25 mouse cellular contexts compared by ENCODE assay signal in the genomic region with DNA sequence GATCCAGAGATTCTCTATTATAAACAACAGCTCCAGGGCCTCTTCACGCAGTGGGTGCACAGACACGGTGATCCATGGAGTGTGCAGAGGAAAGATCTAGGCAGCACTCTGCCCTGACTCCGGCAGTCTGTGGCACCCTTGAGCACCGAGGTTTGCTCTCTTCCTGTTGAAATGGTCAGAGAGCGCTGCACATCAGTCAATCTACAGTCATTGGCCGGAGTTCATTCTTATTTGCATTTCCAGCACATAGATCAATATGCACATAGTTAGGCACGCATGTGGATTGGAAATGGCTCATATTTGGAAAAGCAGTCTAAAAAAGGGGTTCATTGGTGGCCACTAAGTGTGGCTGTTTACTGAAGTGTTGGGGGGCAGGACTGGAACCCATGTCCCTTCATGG. TPM values are rescaled to one million over a fixed set of nuclear protein-coding genes. Genes with fewer than 3 reads are reported as not detected.
A peak's percentile ranks its signal among the peaks of the same experiment; 100 is the strongest.
DNase-seq lines count a peak whose midpoint lies in the region; ATAC-seq and TF ChIP-seq lines count a peak whose summit lies in the region.
"Had no signal": no experiment of that assay in that cellular context is flagged by ENCODE, and none has a peak within 500 bp of the region (broad histone marks: within the 10 kb centered on the region; RNA-seq: fewer than 3 reads in every experiment).

No protein-coding gene starts in this region.

- no peak overlapping the region for H3K9ac ChIP-seq in liver, adult 2 months (ENCODE audit: low read depth, low read length)
- H3K9ac ChIP-seq in liver, embryonic 16.5 days (ENCODE audit: low read depth, low read length): no peak overlapping the region
- no peak overlapping the region for H3K9ac ChIP-seq in liver, embryonic 11.5 days (ENCODE audit: low read depth, low read length)
- no peak overlapping the region for H3K9ac ChIP-seq in liver, postnatal 0 days (replicated peaks)
- H3K9ac ChIP-seq in liver, embryonic 12.5 days: no peak overlapping the region

- ATAC-seq in liver, embryonic 16.5 days (ENCODE audit: low read depth): peak; percentile 13; the same call in 1 of the 2 replicates
- no peak for ATAC-seq in liver, embryonic 11.5 days (replicated peaks; ENCODE audit: low FRiP score)
- ATAC-seq in liver, postnatal 0 days: peak; percentile 75
- no peak for ATAC-seq in liver, embryonic 12.5 days
- ATAC-seq in megakaryocyte, adult 5-6 weeks (ENCODE audit: poor library complexity, severe bottlenecking): no peak
- ATAC-seq: activated CD4-positive, CD25-positive, alpha-beta regulatory T cell, adult 4 months; CD4-positive, CD25-positive, alpha-beta regulatory T cell, adult 4 months; Patski had no signal

- no peak overlapping the region for H3K27ac ChIP-seq in liver, adult 2 months (replicated peaks; ENCODE audit: insufficient read depth, low read depth, low read length)
- no peak overlapping the region for H3K27ac ChIP-seq in liver, embryonic 16.5 days (ENCODE audit: low read length)
- H3K27ac ChIP-seq in liver, embryonic 11.5 days (ENCODE audit: low read depth, low read length): no peak overlapping the region
- H3K27ac ChIP-seq in liver, postnatal 0 days (ENCODE audit: low read depth): no peak overlapping the region
- no peak overlapping the region for H3K27ac ChIP-seq in liver, embryonic 12.5 days

- TF ChIP-seq CTCF in liver, adult 2 months (IDR thresholded peaks at IDR 0.05; ENCODE audit: low read depth, low read length): no peak
- TF ChIP-seq CTCF in liver, postnatal 0 days (IDR thresholded peaks at IDR 0.05; ENCODE audit: low read depth): no peak

- H3K9me3 ChIP-seq in liver, embryonic 16.5 days (replicated peaks; ENCODE audit: control insufficient read depth, low read length): no peaks in the 10 kb centered on the region
- no peaks in the 10 kb centered on the region for H3K9me3 ChIP-seq in liver, embryonic 11.5 days (ENCODE audit: control insufficient read depth, low read length)
- H3K9me3 ChIP-seq in liver, postnatal 0 days (ENCODE audit: low read length): no peaks in the 10 kb centered on the region
- H3K9me3 ChIP-seq in liver, embryonic 12.5 days (replicated peaks): no peaks in the 10 kb centered on the region
- H3K9me3 ChIP-seq in megakaryocyte, embryonic 14.5 days: no peaks in the 10 kb centered on the region
- H3K9me3 ChIP-seq: G1E had no signal

- TF ChIP-seq POLR2A in liver, adult 2 months (IDR thresholded peaks at IDR 0.05; ENCODE audit: extremely low read depth, insufficient read depth, low read length): no peak

- H3K36me3 ChIP-seq in liver, adult 2 months (ENCODE audit: control insufficient read depth, insufficient read depth, low read length): no peaks in the 10 kb centered on the region
- H3K36me3 ChIP-seq in liver, embryonic 16.5 days (ENCODE audit: control insufficient read depth, insufficient read depth): no peaks in the 10 kb centered on the region
- no peaks in the 10 kb centered on the region for H3K36me3 ChIP-seq in liver, embryonic 11.5 days (ENCODE audit: control insufficient read depth, insufficient read depth, low read length)
- H3K36me3 ChIP-seq in liver, postnatal 0 days (replicated peaks; ENCODE audit: insufficient read depth, low read length): no peaks in the 10 kb centered on the region
- H3K36me3 ChIP-seq in liver, embryonic 12.5 days: no peaks in the 10 kb centered on the region
- H3K36me3 ChIP-seq in megakaryocyte, embryonic 14.5 days (replicated peaks; ENCODE audit: low read length): no peaks in the 10 kb centered on the region
- H3K36me3 ChIP-seq: G1E had no signal

- no peak overlapping the region for H3K4me3 ChIP-seq in liver, adult 2 months (ENCODE audit: insufficient read depth, low read depth, low read length)
- no peak overlapping the region for H3K4me3 ChIP-seq in liver, embryonic 16.5 days (ENCODE audit: low read depth, low read length)
- H3K4me3 ChIP-seq in liver, embryonic 11.5 days (ENCODE audit: low read depth, low read length): no peak overlapping the region
- no peak overlapping the region for H3K4me3 ChIP-seq in liver, postnatal 0 days (ENCODE audit: low read depth, low read length)
- H3K4me3 ChIP-seq in liver, embryonic 12.5 days: no peak overlapping the region
- peak overlapping the region; percentile 53 for H3K4me3 ChIP-seq in megakaryocyte, embryonic 14.5 days (replicated peaks)

- no peaks in the 10 kb centered on the region for H3K79me2 ChIP-seq in liver, adult 2 months (ENCODE audit: control insufficient read depth, insufficient read depth, low read length)

- 34% methylated on average over 7 of the region's 7 CpGs for WGBS in liver, adult 2 months
- 54% methylated on average over 7 of the region's 7 CpGs for WGBS in liver, embryonic 16.5 days (ENCODE audit: insufficient replicate concordance)
- 74% methylated on average over 7 of the region's 7 CpGs for WGBS in liver, embryonic 11.5 days
- WGBS in liver, postnatal 0 days (ENCODE audit: insufficient replicate concordance): 61% methylated on average over 7 of the region's 7 CpGs
- WGBS in liver, embryonic 12.5 days (ENCODE audit: insufficient replicate concordance): 68% methylated on average over 7 of the region's 7 CpGs

- peak; percentile 73 for DNase-seq in liver, adult 2 months (ENCODE audit: extremely low read depth, low read depth, low spot score)
- DNase-seq in liver: no peak
- DNase-seq in liver, embryonic 11.5 days (ENCODE audit: low spot score): no peak
- DNase-seq in liver, postnatal 0 days: no peak
- DNase-seq: adrenal gland, adult 2 months; adrenal gland, adult 8-10 months; adrenal gland, postnatal 10 days; adrenal gland, postnatal 14 days; adrenal gland, postnatal 25 days; adrenal gland, postnatal 36 days; B cell, adult 2 months; cerebellum, adult 11 months; cerebellum, adult 11-12 months had no signal

- no peaks in the 10 kb centered on the region for H3K27me3 ChIP-seq in liver, adult 2 months (ENCODE audit: control insufficient read depth, insufficient read depth, low read length)
- H3K27me3 ChIP-seq in liver, embryonic 16.5 days (ENCODE audit: control insufficient read depth, insufficient read depth, low read depth, low read length): no peaks in the 10 kb centered on the region
- H3K27me3 ChIP-seq in liver, embryonic 11.5 days (replicated peaks; ENCODE audit: control insufficient read depth, insufficient read depth, low read length): no peaks in the 10 kb centered on the region
- H3K27me3 ChIP-seq in liver, postnatal 0 days (ENCODE audit: insufficient read depth, low read length): no peaks in the 10 kb centered on the region
- peaks cover 6% of the 10 kb centered on the region; the same call in 1 of the 2 replicates for H3K27me3 ChIP-seq in liver, embryonic 12.5 days (replicated peaks)
- peaks cover 14% of the 10 kb centered on the region for H3K27me3 ChIP-seq in megakaryocyte, embryonic 14.5 days (replicated peaks)
- H3K27me3 ChIP-seq: CH12.LX, Patski had no signal

- H3K4me2 ChIP-seq in liver, embryonic 16.5 days (ENCODE audit: low read depth, low read length): no peak overlapping the region
- H3K4me2 ChIP-seq in liver, embryonic 11.5 days: no peak overlapping the region
- no peak overlapping the region for H3K4me2 ChIP-seq in liver, postnatal 0 days (ENCODE audit: low read depth, low read length)
- H3K4me2 ChIP-seq in liver, embryonic 12.5 days: no peak overlapping the region

- peaks cover 9% of the 10 kb centered on the region for H3K4me1 ChIP-seq in liver, adult 2 months (ENCODE audit: control insufficient read depth, insufficient read depth, low read length)
- H3K4me1 ChIP-seq in liver, embryonic 16.5 days (ENCODE audit: control insufficient read depth, low read depth, low read length): peaks cover 6% of the 10 kb centered on the region
- peaks cover 3% of the 10 kb centered on the region; the same call in 1 of the 2 replicates for H3K4me1 ChIP-seq in liver, embryonic 11.5 days (replicated peaks; ENCODE audit: control insufficient read depth, insufficient read depth, low read length)
- peaks cover 11% of the 10 kb centered on the region; the same call in 1 of the 2 replicates for H3K4me1 ChIP-seq in liver, postnatal 0 days (ENCODE audit: insufficient read depth)
- peaks cover 7% of the 10 kb centered on the region for H3K4me1 ChIP-seq in liver, embryonic 12.5 days
- peaks cover 17% of the 10 kb centered on the region for H3K4me1 ChIP-seq in megakaryocyte, embryonic 14.5 days

- TF ChIP-seq EP300 in liver, postnatal 0 days (IDR thresholded peaks at IDR 0.05; ENCODE audit: low read depth): no peak

RNA-seq across cellular contexts. Expression of gene Ermp1, which starts 19.9 kb away (rescaled TPM):
- 15.6 and 16.3 TPM in 2 replicates for total RNA-seq in liver, adult 2 months (2014; rRNA removed)
- 8.5 and 10.4 TPM in 2 replicates for polyA plus RNA-seq in liver, adult 2 months (2012; rRNA removed)
- 9.4 and 10.0 TPM in 2 replicates for polyA plus RNA-seq in liver, embryonic 16.5 days (2015; fragmentation: Nextera tagmentation; extraction: Ambion mirVana)
- polyA plus RNA-seq in liver, embryonic 11.5 days (2014; fragmentation: Nextera tagmentation; extraction: Ambion mirVana): 15.9 and 18.6 TPM in 2 replicates
- 4.1 and 4.3 TPM in 2 replicates for polyA plus RNA-seq in liver, postnatal 0 days (2015; fragmentation: Nextera tagmentation; extraction: Ambion mirVana)
- 18.3 and 19.3 TPM in 2 replicates for polyA plus RNA-seq in liver, embryonic 12.5 days (2016; fragmentation: Nextera tagmentation; extraction: Ambion mirVana)
- 0.92 and 1.5 TPM in 2 replicates for polyA plus RNA-seq in megakaryocyte, embryonic 14.5 days (2012; ENCODE audit: insufficient read depth, low replicate concordance)
- 17.5 and 18.6 TPM in 2 replicates for total RNA-seq in megakaryocyte, adult 5-6 weeks (2015)
- total RNA-seq in megakaryocyte, adult 5-6 weeks (2017): 24.0 and 25.9 TPM in 2 replicates

RNA-seq across cellular contexts. Expression of gene Mlana, which starts 29.5 kb away (rescaled TPM):
- not detected in 2 replicates for total RNA-seq in liver, adult 2 months (2014; rRNA removed)
- not detected in 2 replicates for polyA plus RNA-seq in liver, adult 2 months (2012; rRNA removed)
- polyA plus RNA-seq in liver, embryonic 16.5 days (2015; fragmentation: Nextera tagmentation; extraction: Ambion mirVana): not detected in 2 replicates
- not detected in 2 replicates for polyA plus RNA-seq in liver, embryonic 11.5 days (2014; fragmentation: Nextera tagmentation; extraction: Ambion mirVana)
- not detected in 2 replicates for polyA plus RNA-seq in liver, postnatal 0 days (2015; fragmentation: Nextera tagmentation; extraction: Ambion mirVana)
- not detected in 2 replicates for polyA plus RNA-seq in liver, embryonic 12.5 days (2016; fragmentation: Nextera tagmentation; extraction: Ambion mirVana)
- not detected in 2 replicates for polyA plus RNA-seq in megakaryocyte, embryonic 14.5 days (2012; ENCODE audit: insufficient read depth, low replicate concordance)
- total RNA-seq in megakaryocyte, adult 5-6 weeks (2015): not detected in 2 replicates
- total RNA-seq in megakaryocyte, adult 5-6 weeks (2017): not detected in 2 replicates
- total RNA-seq: adrenal gland, adult 18-20 months; adrenal gland, adult 2 months; adrenal gland, adult 8-10 months; adrenal gland, postnatal 10 days; adrenal gland, postnatal 14 days; adrenal gland, postnatal 25 days; adrenal gland, postnatal 36 days; adrenal gland, postnatal 4 days; CH12.LX; G1E had no signal
- polyA plus RNA-seq: activated CD4-positive, CD25-positive, alpha-beta regulatory T cell, adult 4 months; adrenal gland, adult 2 months; C2C12; CD4-positive, CD25-positive, alpha-beta regulatory T cell, adult 4 months; G1E had no signal

Comparison
In these comparisons a context has a peak if more than half of its experiments do, and no peak if none do; other contexts are left out.
1. ATAC-seq: peak in liver, embryonic 16.5 days (single experiment) and liver, postnatal 0 days (single experiment); none in liver, embryonic 11.5 days (single experiment), liver, embryonic 12.5 days (single experiment) and megakaryocyte, adult 5-6 weeks (single experiment).